Mouse (Mus musculus) hindbrain, embryonic 16.5 days (tissue): ENCODE results near the gene Patj. TPM values are rescaled to one million over a fixed set of nuclear protein-coding genes. Genes with fewer than 3 reads are reported as not detected.

ENCODE experiments used
- ATAC-seq: fragments of 200-750 bp; cut with Nextera tagmentation; 2 replicates; pipeline ENCODE4 v1.8.0; 2017; ENCODE audit warnings: moderate TSS enrichment, moderate library complexity
- H3K27ac ChIP-seq: fragments of 300-500 bp; sonication (generic); 2 replicates; pipeline ENCODE4 v1.5.1; 2014; ENCODE audit warnings: low read depth, mild to moderate bottlenecking, control low read depth, low read length, moderate library complexity
- H3K27me3 ChIP-seq: fragments of 300-500 bp; sonication (generic); replicated peaks from 2 replicates; pipeline ENCODE4 v1.6.1; 2014; ENCODE audit warnings: low read length; ENCODE audit not compliant: control insufficient read depth, insufficient read depth
- H3K36me3 ChIP-seq: fragments of 300-500 bp; sonication (generic); 2 replicates; pipeline ENCODE4 v1.6.1; 2014; ENCODE audit warnings: mild to moderate bottlenecking, low read length, moderate library complexity, mixed read lengths; ENCODE audit not compliant: control insufficient read depth, insufficient read depth
- H3K4me1 ChIP-seq: fragments of 300-500 bp; sonication (generic); 2 replicates; pipeline ENCODE4 v1.6.1; 2014; ENCODE audit warnings: low read depth, low read length; ENCODE audit not compliant: control insufficient read depth, insufficient read depth
- H3K4me2 ChIP-seq: fragments of 300-500 bp; sonication (generic); 2 replicates; pipeline ENCODE4 v1.6.1; 2014; ENCODE audit warnings: mild to moderate bottlenecking, low read length, control low read depth, moderate library complexity
- H3K4me3 ChIP-seq: fragments of 300-500 bp; sonication (generic); 2 replicates; pipeline ENCODE4 v1.5.1; 2014; ENCODE audit warnings: mild to moderate bottlenecking, low read length, control low read depth, moderate library complexity
- H3K9ac ChIP-seq: fragments of 300-500 bp; sonication (generic); 2 replicates; pipeline ENCODE4 v1.6.1; 2014; ENCODE audit warnings: low read depth, mild to moderate bottlenecking, control low read depth, low read length, moderate library complexity
- H3K9me3 ChIP-seq: fragments of 300-500 bp; sonication (generic); 2 replicates; pipeline ENCODE4 v1.6.1; 2014; ENCODE audit warnings: mild to moderate bottlenecking, low read length, moderate library complexity; ENCODE audit not compliant: control insufficient read depth
- WGBS: fragments of 180-500 bp; shearing (Covaris S2); extraction: QIAGEN DNeasy Blood & Tissue Kit; methylation state at CpG from one replicate; pipeline ENCODE4 v1.1.7; 2014; 5-methylcytosine and 5-hydroxymethylcytosine counted together
- polyA plus RNA-seq: library from polyadenylated mRNA; unstranded; fragments of >200 nt; fragmentation: Nextera tagmentation; extraction: Ambion mirVana; gene quantifications from 2 replicates; pipeline ENCODE4 v1.2.1, GENCODE M21; 2015

Patj gene
- polyA plus RNA-seq, 1 experiment from 2014 or later: 8.7 TPM

GRCm38 (mm10) chr4:98455352-98455751 is 59.8 kb downstream of the Patj start:
- Histone ChIP-seq H3K4me3 (no peak overlapping the region), H3K9me3 (no peaks in the 10 kb centered on the region), H3K9ac (no peak overlapping the region), H3K4me2 (no peak overlapping the region), H3K27ac (no peak overlapping the region), H3K4me1 (no peaks in the 10 kb centered on the region), H3K27me3 (no peaks in the 10 kb centered on the region), H3K36me3 (no peaks in the 10 kb centered on the region)
- 90% methylated on average over 2 of the region's 2 CpGs for WGBS
- no peak for ATAC-seq

- Histone ChIP-seq H3K4me3 (no peak overlapping the region), H3K27me3 (no peaks in the 10 kb centered on the region), H3K4me1 (no peaks in the 10 kb centered on the region), H3K4me2 (no peak overlapping the region), H3K9ac (no peak overlapping the region), H3K9me3 (no peaks in the 10 kb centered on the region), H3K27ac (no peak overlapping the region), H3K36me3 (no peaks in the 10 kb centered on the region)
- no peak for ATAC-seq
- WGBS: 91% methylated on average over 8 of the region's 8 CpGs
Measured at GRCm38 (mm10) chr4:98455910-98456309, 60.3 kb downstream of the Patj start.

GRCm38 (mm10) chr4:98461804-98462341 is 66.3 kb downstream of the Patj start:
- no peak for ATAC-seq
- Histone ChIP-seq H3K9me3 (no peaks in the 10 kb centered on the region), H3K27me3 (no peaks in the 10 kb centered on the region), H3K4me2 (no peak overlapping the region), H3K36me3 (0 out of 2 replicates have a peak, but pooled peaks cover 2% of the 10 kb centered on the region), H3K27ac (no peak overlapping the region), H3K4me3 (no peak overlapping the region), H3K9ac (no peak overlapping the region), H3K4me1 (no peaks in the 10 kb centered on the region)
- whole genome bisulfite sequencing: 97% methylated on average over 2 of the region's 2 CpGs

DNA sequence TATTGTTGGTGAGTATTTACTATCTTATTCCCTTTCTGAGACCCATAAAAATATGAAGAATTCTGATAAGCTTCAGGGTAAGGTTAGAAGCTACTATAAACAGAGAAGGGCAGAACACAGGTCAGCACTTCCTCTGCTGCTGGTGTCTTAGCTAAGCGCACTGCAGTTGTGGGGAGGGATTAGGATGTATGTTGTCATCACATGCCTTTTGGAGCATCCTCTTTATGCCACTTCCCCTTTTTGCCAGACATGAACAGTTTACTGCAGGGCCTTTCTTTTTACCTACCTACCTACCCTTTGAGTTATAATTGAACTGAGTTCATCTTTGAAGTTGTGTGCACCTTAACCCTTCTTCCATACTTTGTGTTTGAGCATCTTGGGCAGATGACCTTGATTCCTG is 69.9 kb downstream of the Patj start:
- no peak for ATAC-seq
- 94% methylated on average over 1 of the region's 1 CpGs for WGBS

DNA sequence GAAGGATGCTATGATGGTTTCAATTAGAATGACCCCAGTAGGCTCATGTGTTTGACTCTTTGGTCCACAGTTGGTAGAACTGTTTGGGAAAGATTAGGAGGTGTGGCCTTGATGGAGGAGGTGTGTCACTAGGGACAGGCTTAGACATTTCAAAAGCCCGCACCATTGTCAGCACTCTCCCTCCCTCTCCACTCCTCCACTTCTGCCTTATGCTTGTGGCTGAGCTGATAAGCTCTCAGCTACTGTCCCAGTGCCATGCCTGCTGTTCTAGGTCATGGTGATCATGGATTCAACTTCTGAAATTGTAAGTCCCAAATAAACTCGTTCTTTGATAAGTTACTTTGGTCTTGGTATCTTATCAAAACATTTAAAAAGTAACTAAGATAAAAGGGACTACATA is 70.3 kb downstream of the Patj start:
- Histone ChIP-seq H3K9me3 (no peaks in the 10 kb centered on the region), H3K27me3 (no peaks in the 10 kb centered on the region), H3K36me3 (peaks cover 4% of the 10 kb centered on the region; the same call in 1 of the 2 replicates), H3K4me1 (no peaks in the 10 kb centered on the region), H3K4me2 (no peak overlapping the region), H3K27ac (no peak overlapping the region), H3K9ac (no peak overlapping the region), H3K4me3 (no peak overlapping the region)
- no peak for ATAC-seq
- whole genome bisulfite sequencing: 91% methylated on average over 2 of the region's 2 CpGs

More for the DNA sequence above, 69.9 kb downstream of the Patj start:
- Histone ChIP-seq H3K4me3 (no peak overlapping the region), H3K36me3 (peaks cover 4% of the 10 kb centered on the region; the same call in 1 of the 2 replicates), H3K9ac (no peak overlapping the region), H3K4me2 (no peak overlapping the region), H3K4me1 (no peaks in the 10 kb centered on the region), H3K27me3 (no peaks in the 10 kb centered on the region), H3K27ac (no peak overlapping the region), H3K9me3 (no peaks in the 10 kb centered on the region)

DNA sequence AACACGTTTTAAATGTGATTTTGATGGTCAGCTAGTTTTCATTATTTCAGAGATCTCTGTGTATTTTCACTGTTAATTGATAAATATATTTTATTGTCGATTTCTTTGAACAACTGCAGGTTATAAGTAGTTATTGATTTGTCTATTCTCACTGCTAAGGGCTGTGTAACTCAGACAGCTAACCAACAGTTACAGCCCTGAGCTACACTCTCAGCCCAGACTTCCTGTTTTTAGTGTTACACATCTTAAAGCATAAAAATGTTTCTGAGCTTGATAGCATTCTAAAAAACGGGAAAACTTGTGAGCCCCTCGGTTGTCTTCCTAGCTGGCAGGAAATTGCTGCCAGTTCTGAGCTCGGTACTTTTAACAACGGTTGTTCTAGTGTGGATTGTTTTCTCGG is 75.8 kb downstream of the Patj start:
- Histone ChIP-seq H3K36me3 (peaks cover 2% of the 10 kb centered on the region; the same call in 1 of the 2 replicates), H3K27me3 (no peaks in the 10 kb centered on the region), H3K4me3 (no peak overlapping the region), H3K9ac (no peak overlapping the region), H3K9me3 (no peaks in the 10 kb centered on the region), H3K27ac (no peak overlapping the region), H3K4me1 (no peaks in the 10 kb centered on the region), H3K4me2 (no peak overlapping the region)
- 81% methylated on average over 7 of the region's 7 CpGs for WGBS
- ATAC-seq: no peak

DNA sequence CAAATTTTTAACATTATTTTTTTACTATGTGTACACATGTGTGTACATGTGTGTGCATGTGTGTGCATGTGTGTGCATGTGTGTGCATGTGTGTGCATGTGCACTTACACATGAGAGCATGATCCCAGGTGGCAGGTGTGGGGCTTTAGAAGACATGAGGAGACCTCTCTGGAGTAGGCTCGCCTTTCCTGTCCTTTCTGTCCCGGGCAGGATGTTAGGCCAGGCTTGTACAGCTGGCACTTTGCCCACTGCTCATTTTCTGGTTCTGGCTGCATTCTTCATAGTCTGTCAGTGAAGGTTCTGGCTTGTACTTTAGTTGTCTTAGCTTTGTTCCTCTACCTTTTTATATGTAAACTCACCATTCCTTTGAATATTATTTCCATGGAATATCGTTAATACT is 77.9 kb downstream of the Patj start:
- Histone ChIP-seq H3K4me2 (no peak overlapping the region), H3K36me3 (no peaks in the 10 kb centered on the region), H3K9ac (no peak overlapping the region), H3K4me1 (no peaks in the 10 kb centered on the region), H3K27ac (no peak overlapping the region), H3K4me3 (no peak overlapping the region), H3K9me3 (no peaks in the 10 kb centered on the region), H3K27me3 (no peaks in the 10 kb centered on the region)
- no peak for ATAC-seq
- 52% methylated on average over 3 of the region's 3 CpGs for WGBS

DNA sequence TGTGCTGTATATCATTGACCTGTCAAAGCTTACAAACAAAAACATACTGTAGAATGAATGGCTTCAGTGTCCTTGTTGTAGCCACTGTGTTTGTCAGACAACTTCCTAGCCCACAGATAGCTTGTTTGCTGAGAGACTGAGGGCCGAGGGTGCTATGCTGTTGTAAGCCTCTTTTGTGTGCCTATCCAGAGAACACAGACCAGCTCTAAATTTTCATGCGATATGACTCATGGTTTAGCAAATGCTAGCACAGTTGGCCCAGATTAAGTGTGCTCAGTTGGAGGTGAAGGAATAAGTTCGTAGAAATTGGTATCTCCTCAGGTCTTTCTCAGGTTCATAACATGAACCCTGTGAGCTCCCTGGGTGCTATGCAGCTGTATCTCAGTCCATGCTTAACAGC is 82.4 kb downstream of the Patj start:
- ATAC-seq: no peak
- Histone ChIP-seq H3K4me1 (no peaks in the 10 kb centered on the region), H3K9ac (no peak overlapping the region), H3K36me3 (no peaks in the 10 kb centered on the region), H3K27me3 (no peaks in the 10 kb centered on the region), H3K9me3 (no peaks in the 10 kb centered on the region), H3K4me2 (no peak overlapping the region), H3K27ac (no peak overlapping the region), H3K4me3 (no peak overlapping the region)
- WGBS: 70% methylated on average over 3 of the region's 3 CpGs

DNA sequence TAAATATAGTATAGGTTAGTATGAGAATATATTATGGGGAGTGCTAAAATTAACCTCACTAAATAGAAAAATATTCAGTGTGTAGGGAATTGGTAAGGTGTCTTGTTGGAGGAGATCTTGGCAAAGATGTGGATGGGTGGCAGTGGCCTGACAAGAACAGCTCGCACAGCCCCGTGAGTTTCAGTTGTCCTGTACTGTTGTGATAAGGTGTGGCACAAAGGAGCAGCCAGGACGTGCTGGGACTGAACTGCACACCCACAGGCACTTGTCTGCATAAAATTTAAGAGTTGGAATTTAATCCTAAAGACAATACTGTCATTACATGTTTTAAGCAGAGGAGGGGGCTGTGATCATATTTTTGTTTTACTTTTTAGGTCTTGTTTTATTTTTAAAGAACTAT is 90.9 kb downstream of the Patj start:
- H3K9me3 ChIP-seq: no peaks in the 10 kb centered on the region
- H3K4me1 ChIP-seq: no peaks in the 10 kb centered on the region
- no peak overlapping the region for H3K4me2 ChIP-seq
- no peak for ATAC-seq
- H3K9ac ChIP-seq: no peak overlapping the region
- 72% methylated on average over 3 of the region's 3 CpGs for WGBS
- no peak overlapping the region for H3K27ac ChIP-seq
- H3K27me3 ChIP-seq: no peaks in the 10 kb centered on the region
- no peaks in the 10 kb centered on the region for H3K36me3 ChIP-seq
- H3K4me3 ChIP-seq: no peak overlapping the region

GRCm38 (mm10) chr4:98486901-98487300 is 91.3 kb downstream of the Patj start:
- 88% methylated on average over 4 of the region's 4 CpGs for WGBS

More at GRCm38 (mm10) chr4:98486901-98487300, 91.3 kb downstream of the Patj start:
- Histone ChIP-seq H3K4me3 (no peak overlapping the region), H3K27me3 (no peaks in the 10 kb centered on the region), H3K9ac (no peak overlapping the region), H3K4me2 (no peak overlapping the region), H3K4me1 (no peaks in the 10 kb centered on the region), H3K9me3 (no peaks in the 10 kb centered on the region), H3K27ac (no peak overlapping the region), H3K36me3 (0 out of 2 replicates have a peak, but pooled peaks cover 2% of the 10 kb centered on the region)
- no peak for ATAC-seq
